Mouse (Mus musculus): ENCODE data around the gene Lamc1. TPM values are rescaled to one million over a fixed set of nuclear protein-coding genes. Genes with fewer than 3 reads are reported as not detected.

The Lamc1 gene
- polyA plus RNA-seq (2014; fragmentation: Nextera tagmentation; extraction: Ambion mirVana), result 37.0 and 41.0 TPM in 2 replicates

DNA sequence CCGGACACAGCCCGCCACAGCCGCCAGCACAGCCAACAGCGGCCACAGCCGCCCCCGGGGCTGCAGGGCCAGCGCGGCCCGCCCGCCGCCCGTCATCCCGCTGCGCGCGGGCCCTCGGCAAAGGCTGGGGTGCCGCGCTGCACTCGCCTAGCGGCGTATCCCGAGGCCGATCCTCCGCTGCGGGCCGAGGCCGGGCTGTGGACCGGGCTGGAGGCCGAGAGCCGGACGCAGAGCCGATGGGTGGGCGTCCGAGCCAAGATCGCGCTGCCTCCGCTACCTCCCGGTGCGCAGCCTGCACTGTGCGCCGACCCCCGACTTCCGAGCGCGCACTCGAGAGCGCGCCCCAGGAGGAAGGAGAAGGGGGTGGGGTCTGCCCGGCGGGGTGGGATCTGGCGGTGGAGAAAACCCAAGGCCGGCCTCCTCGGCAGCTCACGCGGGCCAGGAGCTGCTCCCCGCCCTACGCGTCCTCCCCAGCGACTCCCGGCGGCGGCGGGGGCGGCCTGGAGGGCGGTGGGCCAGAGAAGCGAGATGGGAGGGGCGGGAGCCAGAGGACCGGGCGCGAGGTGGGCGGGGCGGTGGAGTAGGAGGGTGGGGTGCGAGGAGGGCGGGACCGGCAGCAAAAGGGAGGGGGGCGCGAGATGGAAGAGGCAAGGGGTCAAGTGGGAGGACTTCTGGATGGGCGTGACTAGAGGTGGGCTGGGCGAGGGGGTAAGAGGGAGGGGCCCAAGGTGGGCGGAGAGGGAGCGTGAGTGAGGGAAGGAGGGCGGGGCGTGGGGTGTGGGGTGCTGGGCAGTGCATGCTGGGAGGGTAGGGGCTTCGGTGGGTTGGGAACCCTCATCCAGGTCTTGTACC lies at the start of gene Lamc1:
Gene Lamc1 (minus strand): TSS at position 343 of the 852 bp plus-strand sequence.
- WGBS, result 0% methylated on average over 54 of the region's 85 CpGs
- Histone ChIP-seq H3K4me2 (ENCODE audit: low read depth) (peak within 1 kb of the TSS; percentile 96), H3K4me3 (ENCODE audit: low read depth, low read length) (peak within 1 kb of the TSS; percentile 93), H3K27ac (ENCODE audit: low read depth, low read length) (peak within 1 kb of the TSS; percentile 82), H3K9me3 (ENCODE audit: control insufficient read depth, low read length) (no peaks in the 10 kb centered on the region), H3K4me1 (ENCODE audit: control insufficient read depth, insufficient read depth, low read length) (peaks cover 10% of the 10 kb centered on the region; the same call in 1 of the 2 replicates), H3K27me3 (ENCODE audit: control insufficient read depth, insufficient read depth, low read length) (no peaks in the 10 kb centered on the region), H3K36me3 (ENCODE audit: control insufficient read depth, insufficient read depth, low read length) (no peaks in the 10 kb centered on the region), H3K9ac (ENCODE audit: low read length) (peak within 1 kb of the TSS; percentile 92)
- DNase-seq (ENCODE audit: low spot score) (peak; percentile 93), ATAC-seq (ENCODE audit: insufficient read depth, low FRiP score, low TSS enrichment) (peak; percentile 92)

GRCm38 (mm10) chr1:153380746-153381282 lies 48.2 kb upstream of the Lamc1 start:
- H3K27ac ChIP-seq (ENCODE audit: low read depth, low read length), result no peak overlapping the region
- no peaks in the 10 kb centered on the region for H3K4me1 ChIP-seq (ENCODE audit: control insufficient read depth, insufficient read depth, low read length)
- H3K27me3 ChIP-seq (ENCODE audit: control insufficient read depth, insufficient read depth, low read length), result no peaks in the 10 kb centered on the region
- WGBS, result 88% methylated on average over 9 of the region's 9 CpGs
- no peaks in the 10 kb centered on the region for H3K9me3 ChIP-seq (ENCODE audit: control insufficient read depth, low read length)
- no peak overlapping the region for H3K4me3 ChIP-seq (ENCODE audit: low read depth, low read length)
- no peaks in the 10 kb centered on the region for H3K36me3 ChIP-seq (ENCODE audit: control insufficient read depth, insufficient read depth, low read length)
- H3K9ac ChIP-seq (ENCODE audit: low read length), result no peak overlapping the region
- no peak overlapping the region for H3K4me2 ChIP-seq (ENCODE audit: low read depth)
- no peak for DNase-seq (ENCODE audit: low spot score)
- ATAC-seq (ENCODE audit: insufficient read depth, low FRiP score, low TSS enrichment), result no peak

- Histone ChIP-seq H3K9ac (ENCODE audit: low read length) (no peak overlapping the region), H3K36me3 (ENCODE audit: control insufficient read depth, insufficient read depth, low read length) (no peaks in the 10 kb centered on the region), H3K4me3 (ENCODE audit: low read depth, low read length) (no peak overlapping the region), H3K27me3 (ENCODE audit: control insufficient read depth, insufficient read depth, low read length) (no peaks in the 10 kb centered on the region), H3K4me2 (ENCODE audit: low read depth) (no peak overlapping the region), H3K9me3 (ENCODE audit: control insufficient read depth, low read length) (no peaks in the 10 kb centered on the region), H3K4me1 (ENCODE audit: control insufficient read depth, insufficient read depth, low read length) (no peaks in the 10 kb centered on the region), H3K27ac (ENCODE audit: low read depth, low read length) (no peak overlapping the region)
- WGBS, result 85% methylated on average over 5 of the region's 5 CpGs
- DNase-seq (ENCODE audit: low spot score) (no peak), ATAC-seq (ENCODE audit: insufficient read depth, low FRiP score, low TSS enrichment) (no peak)
Observed at GRCm38 (mm10) chr1:153379832-153380231, 47.2 kb upstream of the Lamc1 start.

DNA sequence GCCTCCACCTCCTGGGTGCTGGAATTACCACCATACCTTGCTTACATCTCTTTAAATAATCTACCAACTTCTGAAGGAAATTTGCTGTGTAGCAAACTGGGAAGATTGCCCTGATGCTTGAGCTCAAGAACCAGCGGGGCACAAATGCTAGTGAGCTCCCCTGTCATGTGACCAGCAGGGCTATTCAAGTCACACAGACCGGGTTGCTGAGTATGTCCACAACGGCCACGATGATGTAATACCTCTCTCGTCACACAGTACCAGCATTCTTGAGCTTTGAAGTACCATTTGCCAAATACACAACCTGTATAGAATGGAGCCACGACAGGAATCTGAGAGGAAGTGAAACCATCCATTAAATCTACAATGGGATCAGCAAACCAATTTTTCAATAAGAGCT lies 46.0 kb upstream of the Lamc1 start:
- Histone ChIP-seq H3K36me3 (ENCODE audit: control insufficient read depth, insufficient read depth, low read length) (no peaks in the 10 kb centered on the region), H3K27ac (ENCODE audit: low read depth, low read length) (no peak overlapping the region), H3K4me3 (ENCODE audit: low read depth, low read length) (no peak overlapping the region), H3K9me3 (ENCODE audit: control insufficient read depth, low read length) (no peaks in the 10 kb centered on the region), H3K4me2 (ENCODE audit: low read depth) (no peak overlapping the region), H3K27me3 (ENCODE audit: control insufficient read depth, insufficient read depth, low read length) (no peaks in the 10 kb centered on the region), H3K9ac (ENCODE audit: low read length) (no peak overlapping the region), H3K4me1 (ENCODE audit: control insufficient read depth, insufficient read depth, low read length) (no peaks in the 10 kb centered on the region)
- WGBS, result 75% methylated on average over 6 of the region's 6 CpGs
- no peak for ATAC-seq (ENCODE audit: insufficient read depth, low FRiP score, low TSS enrichment)
- DNase-seq (ENCODE audit: low spot score), result no peak

GRCm38 (mm10) chr1:153376446-153376845 lies 43.9 kb upstream of the Lamc1 start:
- Histone ChIP-seq H3K4me2 (ENCODE audit: low read depth) (no peak overlapping the region), H3K9me3 (ENCODE audit: control insufficient read depth, low read length) (no peaks in the 10 kb centered on the region), H3K9ac (ENCODE audit: low read length) (no peak overlapping the region), H3K27ac (ENCODE audit: low read depth, low read length) (no peak overlapping the region), H3K4me3 (ENCODE audit: low read depth, low read length) (no peak overlapping the region), H3K27me3 (ENCODE audit: control insufficient read depth, insufficient read depth, low read length) (no peaks in the 10 kb centered on the region), H3K4me1 (ENCODE audit: control insufficient read depth, insufficient read depth, low read length) (no peaks in the 10 kb centered on the region), H3K36me3 (ENCODE audit: control insufficient read depth, insufficient read depth, low read length) (no peaks in the 10 kb centered on the region)
- no peak for DNase-seq (ENCODE audit: low spot score)
- WGBS, result 24% methylated on average over 6 of the region's 6 CpGs
- no peak for ATAC-seq (ENCODE audit: insufficient read depth, low FRiP score, low TSS enrichment)

DNA sequence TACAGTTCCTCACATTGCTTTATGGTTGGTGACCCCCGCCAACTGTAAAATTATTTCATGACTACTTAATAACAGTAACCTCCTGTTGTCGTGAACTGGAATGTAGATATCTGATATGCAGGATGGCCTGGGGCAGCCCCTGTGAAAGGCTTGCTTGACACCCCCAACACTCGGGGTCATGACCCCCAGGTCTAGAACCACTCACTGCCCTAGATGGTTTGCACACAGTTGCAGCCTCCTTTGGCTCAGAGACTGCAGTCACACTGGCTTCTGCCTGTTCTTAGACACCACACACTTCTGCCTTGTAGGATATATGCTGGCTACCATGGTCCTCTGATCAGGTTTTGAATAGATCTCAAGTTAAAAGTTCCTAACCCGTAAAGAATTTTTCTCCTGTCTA lies 41.5 kb upstream of the Lamc1 start:
- 82% methylated on average over 4 of the region's 4 CpGs for WGBS
- no peak overlapping the region for H3K9ac ChIP-seq (ENCODE audit: low read length)
- H3K4me2 ChIP-seq (ENCODE audit: low read depth), result no peak overlapping the region
- H3K27me3 ChIP-seq (ENCODE audit: control insufficient read depth, insufficient read depth, low read length), result no peaks in the 10 kb centered on the region
- DNase-seq (ENCODE audit: low spot score) (no peak), ATAC-seq (ENCODE audit: insufficient read depth, low FRiP score, low TSS enrichment) (no peak)
- no peaks in the 10 kb centered on the region for H3K36me3 ChIP-seq (ENCODE audit: control insufficient read depth, insufficient read depth, low read length)
- no peak overlapping the region for H3K4me3 ChIP-seq (ENCODE audit: low read depth, low read length)
- H3K9me3 ChIP-seq (ENCODE audit: control insufficient read depth, low read length), result no peaks in the 10 kb centered on the region
- H3K27ac ChIP-seq (ENCODE audit: low read depth, low read length), result no peak overlapping the region
- no peaks in the 10 kb centered on the region for H3K4me1 ChIP-seq (ENCODE audit: control insufficient read depth, insufficient read depth, low read length)

DNA sequence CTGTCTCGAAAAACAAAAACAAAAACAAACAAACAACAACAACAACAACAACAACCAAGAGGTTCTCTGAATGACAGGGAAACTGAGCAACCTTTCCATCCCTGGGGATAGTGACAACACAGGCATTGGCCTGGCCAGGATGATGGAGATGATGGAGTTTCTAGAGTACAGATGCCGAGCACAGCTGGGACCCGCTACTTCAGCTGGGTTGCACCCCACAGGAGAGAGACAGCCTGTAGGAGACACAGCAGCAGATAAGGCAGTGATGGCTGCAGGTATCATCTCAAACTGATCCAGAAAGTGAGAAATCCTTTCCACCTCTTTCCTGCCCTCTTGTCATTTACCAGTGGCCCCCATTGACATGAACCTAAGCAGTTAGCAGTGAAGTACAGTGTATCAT lies 39.3 kb upstream of the Lamc1 start:
- Histone ChIP-seq H3K9ac (ENCODE audit: low read length) (no peak overlapping the region), H3K27me3 (ENCODE audit: control insufficient read depth, insufficient read depth, low read length) (no peaks in the 10 kb centered on the region), H3K4me1 (ENCODE audit: control insufficient read depth, insufficient read depth, low read length) (no peaks in the 10 kb centered on the region), H3K4me2 (ENCODE audit: low read depth) (no peak overlapping the region), H3K27ac (ENCODE audit: low read depth, low read length) (no peak overlapping the region), H3K36me3 (ENCODE audit: control insufficient read depth, insufficient read depth, low read length) (no peaks in the 10 kb centered on the region), H3K4me3 (ENCODE audit: low read depth, low read length) (no peak overlapping the region), H3K9me3 (ENCODE audit: control insufficient read depth, low read length) (no peaks in the 10 kb centered on the region)
- 96% methylated on average over 3 of the region's 3 CpGs for WGBS
- ATAC-seq (ENCODE audit: insufficient read depth, low FRiP score, low TSS enrichment) (no peak), DNase-seq (ENCODE audit: low spot score) (no peak)

DNA sequence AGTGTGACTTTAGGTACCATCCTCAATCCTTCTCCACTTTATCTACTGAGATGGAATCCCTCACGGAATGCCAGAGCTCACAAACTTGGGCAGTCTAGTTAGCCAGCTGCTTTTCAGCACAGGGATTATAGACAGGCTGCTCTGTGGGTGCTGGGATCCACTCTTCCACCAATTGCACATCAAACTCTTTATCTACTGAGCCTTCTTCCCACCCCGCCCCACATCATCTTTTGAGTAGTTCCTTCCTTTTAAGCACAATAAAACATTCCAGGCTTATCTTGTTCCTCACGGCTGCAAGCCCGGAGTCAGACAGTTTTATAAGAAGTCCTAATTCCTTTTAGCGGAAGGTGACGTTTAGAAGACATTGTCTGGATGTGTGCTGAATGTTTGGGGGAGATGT lies 36.4 kb upstream of the Lamc1 start:
- Histone ChIP-seq H3K27ac (ENCODE audit: low read depth, low read length) (no peak overlapping the region), H3K36me3 (ENCODE audit: control insufficient read depth, insufficient read depth, low read length) (no peaks in the 10 kb centered on the region), H3K9ac (ENCODE audit: low read length) (no peak overlapping the region), H3K4me3 (ENCODE audit: low read depth, low read length) (no peak overlapping the region), H3K27me3 (ENCODE audit: control insufficient read depth, insufficient read depth, low read length) (no peaks in the 10 kb centered on the region), H3K4me1 (ENCODE audit: control insufficient read depth, insufficient read depth, low read length) (no peaks in the 10 kb centered on the region), H3K9me3 (ENCODE audit: control insufficient read depth, low read length) (no peaks in the 10 kb centered on the region), H3K4me2 (ENCODE audit: low read depth) (no peak overlapping the region)
- 89% methylated on average over 6 of the region's 6 CpGs for whole genome bisulfite sequencing
- ATAC-seq (ENCODE audit: insufficient read depth, low FRiP score, low TSS enrichment), result no peak
- no peak for DNase-seq (ENCODE audit: low spot score)

GRCm38 (mm10) chr1:153367048-153367447 lies 34.5 kb upstream of the Lamc1 start:
- Histone ChIP-seq H3K4me2 (ENCODE audit: low read depth) (no peak overlapping the region), H3K4me3 (ENCODE audit: low read depth, low read length) (no peak overlapping the region), H3K36me3 (ENCODE audit: control insufficient read depth, insufficient read depth, low read length) (no peaks in the 10 kb centered on the region), H3K27ac (ENCODE audit: low read depth, low read length) (no peak overlapping the region), H3K9ac (ENCODE audit: low read length) (no peak overlapping the region), H3K4me1 (ENCODE audit: control insufficient read depth, insufficient read depth, low read length) (no peaks in the 10 kb centered on the region), H3K27me3 (ENCODE audit: control insufficient read depth, insufficient read depth, low read length) (no peaks in the 10 kb centered on the region), H3K9me3 (ENCODE audit: control insufficient read depth, low read length) (no peaks in the 10 kb centered on the region)
- no peak for ATAC-seq (ENCODE audit: insufficient read depth, low FRiP score, low TSS enrichment)
- 72% methylated on average over 5 of the region's 5 CpGs for WGBS
- no peak for DNase-seq (ENCODE audit: low spot score)
